Mouse (Mus musculus): ENCODE results near the gene Lcmt1.

- no peak for TF ChIP-seq CTCF (IDR thresholded peaks at IDR 0.05; ENCODE audit: control insufficient read depth, insufficient read depth, low read length)
- TF ChIP-seq POLR2A (IDR thresholded peaks at IDR 0.05; ENCODE audit: borderline replicate concordance, control insufficient read depth, low read depth, low read length), result no peak
Measured at GRCm38 (mm10) chr7:123429624-123430410, 60.2 kb downstream of the Lcmt1 start.
